Mouse (Mus musculus) B cell, adult (primary cell): ENCODE data around the gene Tmem82. TPM values are rescaled to one million over a fixed set of nuclear protein-coding genes. Genes with fewer than 3 reads are reported as not detected.

Source experiments
- total RNA-seq: library from RNA; stranded (reverse); gene quantifications from 4 replicates; pipeline ENCODE4 v1.2.4, GENCODE M21; 2023; ENCODE audit not compliant: inconsistent age

Gene Tmem82
- 0.24 TPM in 2 of 4 replicates, not detected in the others for total RNA-seq

DNA sequence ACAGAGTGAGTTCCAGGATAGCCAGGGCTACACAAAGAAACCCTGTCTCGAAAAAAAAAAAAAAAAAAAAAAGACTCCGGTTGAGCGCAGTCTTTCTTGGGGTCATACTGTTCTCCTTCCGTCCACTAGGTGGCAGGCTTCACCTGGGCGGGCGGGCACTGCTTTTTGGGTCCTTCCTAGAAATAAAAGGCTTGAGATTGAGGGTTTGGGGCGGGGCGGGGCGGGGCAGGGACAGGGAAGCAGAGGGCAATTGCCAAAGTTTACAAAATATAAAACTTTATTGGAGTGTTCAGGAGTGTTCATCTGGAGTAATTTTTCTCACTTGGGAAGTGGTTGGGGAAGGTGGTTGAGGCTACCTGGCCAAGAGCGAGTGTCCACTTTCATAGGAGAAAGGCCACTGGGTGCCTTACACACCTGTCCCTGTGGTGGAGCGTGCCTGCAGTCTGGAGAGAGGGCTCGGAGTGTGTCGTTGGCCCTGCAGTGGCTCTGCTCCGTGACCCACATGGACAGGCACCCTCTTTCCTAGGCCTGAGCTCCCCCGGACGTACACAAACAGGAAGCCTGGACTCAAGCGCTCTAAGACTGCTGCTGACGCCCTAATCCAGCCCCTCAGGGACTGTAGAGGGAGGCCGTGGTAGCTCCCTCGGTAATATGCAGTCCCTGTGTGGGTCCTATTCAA, at the start of gene Tmem82:
Gene Tmem82 (minus strand): TSS at position 69 of the 679 bp plus-strand sequence.

DNA sequence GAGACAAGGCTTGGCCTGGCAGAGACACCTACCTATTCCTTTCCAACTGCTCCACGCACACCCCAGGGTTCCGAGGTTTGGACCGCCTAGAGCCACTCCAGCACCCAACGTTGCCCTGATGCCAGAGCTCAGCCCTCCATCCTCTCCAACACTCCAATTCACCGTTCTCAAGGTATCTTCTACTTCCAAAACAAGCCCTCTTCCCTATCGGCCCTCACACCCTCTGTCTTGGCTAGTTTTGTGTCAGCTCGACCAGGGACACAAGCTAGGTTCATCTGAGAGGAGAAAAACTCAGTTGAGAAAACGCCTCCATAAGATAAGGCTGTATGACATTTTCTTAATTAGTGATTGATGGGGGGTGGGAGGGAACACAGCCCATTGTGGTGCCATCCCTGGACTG, 46.4 kb upstream of the Tmem82 start, which contains the start of gene Plekhm2:
Gene Plekhm2 (minus strand): TSS at position 101 of the 400 bp plus-strand sequence.

DNA sequence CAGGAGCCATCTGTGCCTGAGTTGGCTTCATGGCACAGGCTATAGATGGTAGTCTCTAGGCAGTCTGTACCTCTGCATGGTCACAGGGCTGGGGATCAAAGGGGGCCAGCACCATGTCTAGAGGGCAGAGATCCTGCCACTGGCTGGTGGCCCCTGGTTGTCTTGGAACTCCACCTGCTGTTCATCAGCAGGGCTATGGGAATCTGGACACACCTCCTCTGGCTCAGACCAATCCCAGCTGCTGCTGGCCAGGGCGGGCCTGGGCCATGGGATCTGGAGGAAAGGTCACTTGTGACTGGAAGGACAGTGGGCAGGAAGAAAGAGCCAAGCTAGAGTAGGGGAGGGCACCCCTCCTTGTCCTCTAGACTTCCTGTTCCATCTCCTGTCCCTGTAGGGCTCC, 5.2 kb upstream of the Tmem82 start, which contains the start of gene Slc25a34:
Gene Slc25a34 (minus strand): TSS at position 156 of the 400 bp plus-strand sequence.

DNA sequence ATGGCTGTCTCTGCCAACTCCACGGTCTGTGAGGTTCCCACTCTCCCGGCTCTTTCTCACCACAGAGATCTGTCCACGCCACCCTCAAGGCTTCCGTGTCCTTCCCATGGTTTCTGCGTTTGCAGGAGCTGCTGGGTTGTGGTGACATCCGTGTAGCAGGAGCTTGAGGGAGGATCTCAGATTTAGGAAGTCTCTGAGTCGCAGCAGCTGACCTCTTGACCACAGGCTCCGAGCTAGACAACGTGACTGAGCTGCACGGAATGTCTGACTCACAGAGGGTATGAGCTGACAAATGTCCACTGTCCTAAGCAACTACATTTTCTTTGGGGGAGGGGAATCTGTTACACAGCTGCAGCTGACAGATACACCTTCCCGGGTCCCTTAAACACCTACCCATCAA, 12.6 kb downstream of the Tmem82 start, which contains the start of gene Fblim1:
Gene Fblim1 (minus strand): TSS at position 236 of the 400 bp plus-strand sequence.

Other genes starting within 250 kb of the Tmem82 start
- gene Clcnka, start 219.9 kb downstream of the Tmem82 start, total RNA-seq, result not detected in 4 replicates
- gene Clcnkb, start 202.6 kb downstream of the Tmem82 start, total RNA-seq, result not detected in 4 replicates
- not detected in 4 replicates for gene Hspb7, start 197.9 kb downstream of the Tmem82 start, total RNA-seq
- gene Srarp, start 182.5 kb downstream of the Tmem82 start, total RNA-seq, result not detected in 4 replicates
- 41.4 to 43.9 TPM (median 42.6 TPM) in 4 replicates for gene Zbtb17, start 174.0 kb downstream of the Tmem82 start, total RNA-seq
- 47.1 to 53.3 TPM (median 50.4 TPM) in 4 replicates for gene Spen, start 80.0 kb downstream of the Tmem82 start, total RNA-seq
- not detected in 4 replicates for gene Fblim1, start 12.5 kb downstream of the Tmem82 start, total RNA-seq
- gene Slc25a34, start 5.2 kb upstream of the Tmem82 start, total RNA-seq, result not detected in 4 replicates
- gene Plekhm2, start 46.3 kb upstream of the Tmem82 start, total RNA-seq, result 25.8 to 36.0 TPM (median 34.9 TPM) in 4 replicates
- 1.9 to 14.3 TPM (median 7.9 TPM) in 4 replicates for gene Rsc1a1, start 67.0 kb upstream of the Tmem82 start, total RNA-seq
- 42.7 to 53.7 TPM (median 45.9 TPM) in 4 replicates for gene Ddi2, start 104.8 kb upstream of the Tmem82 start, total RNA-seq
- gene Agmat, start 128.0 kb upstream of the Tmem82 start, total RNA-seq, result not detected in 4 replicates
- 11.5 to 15.3 TPM (median 12.9 TPM) in 4 replicates for gene Dnajc16, start 172.3 kb upstream of the Tmem82 start, total RNA-seq
- gene Casp9, start 175.0 kb upstream of the Tmem82 start, total RNA-seq, result 22.2 to 28.4 TPM (median 23.2 TPM) in 4 replicates
- 0.57 to 3.9 TPM (median 2.9 TPM) in 3 of 4 replicates, not detected in the other for gene Cela2a, start 207.5 kb upstream of the Tmem82 start, total RNA-seq
- not detected in 4 replicates for gene Ctrc, start 227.7 kb upstream of the Tmem82 start, total RNA-seq